Mouse (Mus musculus): Measurements from ENCODE around the gene Cdk19.

The Cdk19 gene

GRCm38 (mm10) chr10:40437117-40437516 lies 97.8 kb downstream of the Cdk19 start:
- DNase-seq (ENCODE audit: low read depth, low spot score): no peak

GRCm38 (mm10) chr10:40440740-40441139 lies 101.4 kb downstream of the Cdk19 start:
- no peak for DNase-seq (ENCODE audit: low read depth, low spot score)

GRCm38 (mm10) chr10:40442076-40442475 lies 102.7 kb downstream of the Cdk19 start:
- no peak for DNase-seq (ENCODE audit: low read depth, low spot score)

- DNase-seq (ENCODE audit: low read depth, low spot score): no peak
Measured at GRCm38 (mm10) chr10:40443371-40443770, 104.0 kb downstream of the Cdk19 start.

- DNase-seq (ENCODE audit: low read depth, low spot score): no peak
Measured at GRCm38 (mm10) chr10:40443806-40444357, 104.5 kb downstream of the Cdk19 start.

- DNase-seq (ENCODE audit: low read depth, low spot score): no peak
Measured at GRCm38 (mm10) chr10:40444586-40444985, 105.2 kb downstream of the Cdk19 start.

- DNase-seq (ENCODE audit: low read depth, low spot score): no peak
Measured at GRCm38 (mm10) chr10:40446088-40446604, 106.8 kb downstream of the Cdk19 start.

GRCm38 (mm10) chr10:40446630-40447029 lies 107.3 kb downstream of the Cdk19 start:
- DNase-seq (ENCODE audit: low read depth, low spot score): no peak

GRCm38 (mm10) chr10:40447295-40447694 lies 107.9 kb downstream of the Cdk19 start:
- no peak for DNase-seq (ENCODE audit: low read depth, low spot score)

GRCm38 (mm10) chr10:40447921-40448320 lies 108.6 kb downstream of the Cdk19 start:
- no peak for DNase-seq (ENCODE audit: low read depth, low spot score)

GRCm38 (mm10) chr10:40448444-40448843 lies 109.1 kb downstream of the Cdk19 start:
- no peak for DNase-seq (ENCODE audit: low read depth, low spot score)

GRCm38 (mm10) chr10:40449571-40449970 lies 110.2 kb downstream of the Cdk19 start:
- no peak for DNase-seq (ENCODE audit: low read depth, low spot score)

GRCm38 (mm10) chr10:40450171-40450570 lies 110.8 kb downstream of the Cdk19 start:
- no peak for DNase-seq (ENCODE audit: low read depth, low spot score)

- no peak for DNase-seq (ENCODE audit: low read depth, low spot score)
Measured at GRCm38 (mm10) chr10:40457116-40457515, 117.8 kb downstream of the Cdk19 start.

- DNase-seq (ENCODE audit: low read depth, low spot score): no peak
Measured at GRCm38 (mm10) chr10:40459141-40459540, 119.8 kb downstream of the Cdk19 start.

- no peak for DNase-seq (ENCODE audit: low read depth, low spot score)
Measured at GRCm38 (mm10) chr10:40461362-40461761, 122.0 kb downstream of the Cdk19 start.

GRCm38 (mm10) chr10:40462257-40462656 lies 122.9 kb downstream of the Cdk19 start:
- no peak for DNase-seq (ENCODE audit: low read depth, low spot score)

- DNase-seq (ENCODE audit: low read depth, low spot score): no peak
Measured at GRCm38 (mm10) chr10:40467174-40467911, 128.0 kb downstream of the Cdk19 start.

- DNase-seq (ENCODE audit: low read depth, low spot score): no peak
Measured at GRCm38 (mm10) chr10:40467912-40468254, 128.5 kb downstream of the Cdk19 start.

GRCm38 (mm10) chr10:40469145-40469544 lies 129.8 kb downstream of the Cdk19 start:
- no peak for DNase-seq (ENCODE audit: low read depth, low spot score)

- no peak for DNase-seq (ENCODE audit: low read depth, low spot score)
Measured at GRCm38 (mm10) chr10:40476535-40477285, 137.3 kb downstream of the Cdk19 start.

- DNase-seq (ENCODE audit: low read depth, low spot score): no peak
Measured at GRCm38 (mm10) chr10:40477426-40478075, 138.2 kb downstream of the Cdk19 start.
